ENCODE assay signal across 14 mouse cellular contexts in the genomic region with DNA sequence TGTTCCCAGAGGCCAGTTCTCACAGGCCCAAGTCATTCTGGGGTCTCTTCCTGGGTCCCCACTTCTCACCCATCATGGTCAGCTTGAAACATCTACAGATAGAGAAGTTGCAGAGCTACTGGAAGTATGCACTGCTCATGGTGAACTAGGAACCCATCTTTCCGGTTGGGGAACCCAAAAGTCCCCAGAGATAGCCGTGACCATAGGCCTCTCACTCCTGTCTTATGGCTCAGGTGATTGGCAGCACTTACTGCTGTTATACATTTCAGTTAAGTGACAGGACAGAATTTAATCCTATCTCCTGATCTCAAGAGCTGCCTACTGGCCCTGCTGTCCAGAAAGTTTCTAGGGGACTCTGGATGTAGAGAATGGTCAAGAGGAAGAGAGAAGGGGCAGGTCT. TPM values are rescaled to one million over a fixed set of nuclear protein-coding genes. Genes with fewer than 3 reads are reported as not detected.
DNase-seq lines count a peak whose midpoint lies in the region; ATAC-seq and TF ChIP-seq lines count a peak whose summit lies in the region.
"Had no signal": no experiment of that assay in that cellular context is flagged by ENCODE, and none has a peak within 500 bp of the region (broad histone marks: within the 10 kb centered on the region; RNA-seq: fewer than 3 reads in every experiment).

No protein-coding gene starts in this region.

- no peak overlapping the region for H3K4me2 ChIP-seq in kidney, embryonic 16.5 days (replicated peaks; ENCODE audit: low read depth, low read length)
- H3K4me2 ChIP-seq in stomach, postnatal 0 days (replicated peaks; ENCODE audit: low read depth) = no peak overlapping the region
- H3K4me2 ChIP-seq: limb, embryonic 15.5 days had no signal

- H3K4me1 ChIP-seq in heart, embryonic 10.5 days = peaks cover 99% of the 10 kb centered on the region
- peaks cover 99% of the 10 kb centered on the region for H3K4me1 ChIP-seq in kidney, embryonic 16.5 days (ENCODE audit: insufficient read depth, low read length)
- H3K4me1 ChIP-seq in stomach, postnatal 0 days (replicated peaks; ENCODE audit: control insufficient read depth, insufficient read depth) = peaks cover 30% of the 10 kb centered on the region

- no peaks in the 10 kb centered on the region for H3K9me3 ChIP-seq in heart, embryonic 10.5 days
- H3K9me3 ChIP-seq in kidney, embryonic 16.5 days (ENCODE audit: low read length) = no peaks in the 10 kb centered on the region
- H3K9me3 ChIP-seq in stomach, postnatal 0 days (ENCODE audit: control insufficient read depth, low read length) = no peaks in the 10 kb centered on the region
- H3K9me3 ChIP-seq: limb, embryonic 15.5 days; midbrain, embryonic 10.5 days had no signal

- TF ChIP-seq CTCF in stomach, postnatal 0 days (IDR thresholded peaks at IDR 0.05; ENCODE audit: low read depth) = no peak

- ATAC-seq in kidney, embryonic 16.5 days (ENCODE audit: low FRiP score, low TSS enrichment) = no peak
- no peak for ATAC-seq in stomach, postnatal 0 days (ENCODE audit: low FRiP score, low TSS enrichment)
- ATAC-seq: forebrain, embryonic 14.5 days; hindbrain, postnatal 0 days had no signal

- no peak overlapping the region for H3K4me3 ChIP-seq in heart, embryonic 10.5 days
- H3K4me3 ChIP-seq in kidney, embryonic 16.5 days (ENCODE audit: low read length) = no peak overlapping the region
- H3K4me3 ChIP-seq in stomach, postnatal 0 days (ENCODE audit: low read depth, low read length) = no peak overlapping the region
- H3K4me3 ChIP-seq: limb, embryonic 15.5 days; midbrain, embryonic 10.5 days had no signal

- 83% methylated on average over 2 of the region's 2 CpGs for WGBS in heart, embryonic 10.5 days
- WGBS in kidney, embryonic 16.5 days = 73% methylated on average over 2 of the region's 2 CpGs
- 84% methylated on average over 2 of the region's 2 CpGs for WGBS in stomach, postnatal 0 days

- no peaks in the 10 kb centered on the region for H3K27me3 ChIP-seq in heart, embryonic 10.5 days (ENCODE audit: insufficient read depth, poor library complexity, severe bottlenecking)
- H3K27me3 ChIP-seq in kidney, embryonic 16.5 days (ENCODE audit: insufficient read depth, low read length) = no peaks in the 10 kb centered on the region
- H3K27me3 ChIP-seq in stomach, postnatal 0 days (ENCODE audit: control insufficient read depth, insufficient read depth, low read length) = no peaks in the 10 kb centered on the region
- H3K27me3 ChIP-seq: limb, embryonic 15.5 days had no signal

- H3K27ac ChIP-seq in heart, embryonic 10.5 days = peak overlapping the region; percentile 72; the same call in 1 of the 2 replicates
- no peak overlapping the region; the same call in 1 of the 2 replicates for H3K27ac ChIP-seq in kidney, embryonic 16.5 days (ENCODE audit: low read length)
- H3K27ac ChIP-seq in stomach, postnatal 0 days (replicated peaks) = 0 out of 2 replicates have a peak overlapping the region, but pooled peaks have one; percentile 35
- H3K27ac ChIP-seq: hindbrain, postnatal 0 days; limb, embryonic 15.5 days; midbrain, embryonic 10.5 days had no signal

- intact Hi-C loops in heart, postnatal 36 days (cut with DNase I) = no loop called here

- peaks cover 5% of the 10 kb centered on the region; the same call in 1 of the 2 replicates for H3K36me3 ChIP-seq in heart, embryonic 10.5 days
- H3K36me3 ChIP-seq in kidney, embryonic 16.5 days (ENCODE audit: insufficient read depth, low read length) = no peaks in the 10 kb centered on the region
- H3K36me3 ChIP-seq in stomach, postnatal 0 days (ENCODE audit: control insufficient read depth, insufficient read depth, low read length) = no peaks in the 10 kb centered on the region; the same call in 1 of the 2 replicates

- H3K9ac ChIP-seq in kidney, embryonic 16.5 days (replicated peaks; ENCODE audit: low read length) = 0 out of 2 replicates have a peak overlapping the region, but pooled peaks have one; percentile 8
- no peak overlapping the region for H3K9ac ChIP-seq in stomach, postnatal 0 days (ENCODE audit: low read length)
- H3K9ac ChIP-seq: limb, embryonic 15.5 days had no signal

- no peak for DNase-seq in heart, embryonic 10.5 days (ENCODE audit: low spot score)
- no peak for DNase-seq in heart, postnatal 36 days
- DNase-seq in kidney, postnatal 36 days = no peak
- DNase-seq in spleen, postnatal 36 days (ENCODE audit: low spot score in 2 of 2) = peak; percentile 61
- DNase-seq in spleen, postnatal 4 days (ENCODE audit: low spot score in 2 of 2) = no peak
- DNase-seq in stomach, postnatal 0 days (ENCODE audit: low spot score) = no peak
- no peak for DNase-seq in adrenal gland, postnatal 36 days
- DNase-seq: cerebellum, adult 18-20 months; right cerebral cortex, postnatal 14 days had no signal

- TF ChIP-seq EP300 in stomach, postnatal 0 days (optimal IDR thresholded peaks at IDR 0.05) = no peak

RNA-seq across cellular contexts. Expression of gene Zmiz1, which starts 24.3 kb away (rescaled TPM):
- 38.1 and 45.8 TPM in 2 replicates for polyA plus RNA-seq in heart, embryonic 10.5 days (2016; fragmentation: Nextera tagmentation; extraction: Ambion mirVana)
- total RNA-seq in heart, postnatal 36 days (2021) = 10 to 100 TPM; 38.8 to 41.7 TPM
- 36.0 and 46.6 TPM in 2 replicates for polyA plus RNA-seq in kidney, embryonic 16.5 days (2015; fragmentation: Nextera tagmentation; extraction: Ambion mirVana)
- polyA plus RNA-seq in stomach, postnatal 0 days (2015; fragmentation: Nextera tagmentation; extraction: Ambion mirVana) = 13.0 and 13.8 TPM in 2 replicates
- total RNA-seq in adrenal gland, postnatal 36 days (2021) = 100 to 1,000 TPM in 1 of 2 experiments, 10 to 100 TPM in 1; 98.2 to 143 TPM

Comparison
In these comparisons a context has a peak if more than half of its experiments do, and no peak if none do; other contexts are left out.
1. DNase-seq: peak in spleen, postnatal 36 days (2 of 2); none in heart, embryonic 10.5 days (single experiment), heart, postnatal 36 days (0 of 2), kidney, postnatal 36 days (0 of 2), spleen, postnatal 4 days (0 of 2), stomach, postnatal 0 days (single experiment) and adrenal gland, postnatal 36 days (0 of 2).